Mouse (Mus musculus): ENCODE measurements around the gene Tnk1. TPM values are rescaled to one million over a fixed set of nuclear protein-coding genes. Genes with fewer than 3 reads are reported as not detected.

The Tnk1 gene
- polyA plus RNA-seq, 1 experiment from 2014 or later: 0.10 TPM

GRCm38 (mm10) chr11:69849884-69850283 lies 8.6 kb downstream of the Tnk1 start:
- Histone ChIP-seq H3K9ac (no peak overlapping the region), H3K27ac (no peak overlapping the region), H3K9me3 (no peaks in the 10 kb centered on the region), H3K27me3 (replicated peaks) (no peaks in the 10 kb centered on the region), H3K4me2 (no peak overlapping the region), H3K4me1 (peaks cover 29% of the 10 kb centered on the region), H3K4me3 (no peak overlapping the region), H3K36me3 (replicated peaks) (peaks cover 13% of the 10 kb centered on the region; the same call in 1 of the 2 replicates)
- no peak for ATAC-seq (replicated peaks)
- 94% methylated on average over 15 of the region's 15 CpGs for WGBS

- H3K36me3 ChIP-seq (replicated peaks): peaks cover 13% of the 10 kb centered on the region; the same call in 1 of the 2 replicates
- no peaks in the 10 kb centered on the region for H3K9me3 ChIP-seq
- no peaks in the 10 kb centered on the region for H3K27me3 ChIP-seq (replicated peaks)
- no peak overlapping the region for H3K9ac ChIP-seq
- no peak for ATAC-seq (replicated peaks)
- no peak overlapping the region for H3K27ac ChIP-seq
- H3K4me3 ChIP-seq: no peak overlapping the region
- 93% methylated on average over 9 of the region's 9 CpGs for WGBS
- no peak overlapping the region for H3K4me2 ChIP-seq
- peaks cover 29% of the 10 kb centered on the region for H3K4me1 ChIP-seq
Observed at GRCm38 (mm10) chr11:69849128-69849527, 9.4 kb downstream of the Tnk1 start.

GRCm38 (mm10) chr11:69848021-69848420 lies 10.5 kb downstream of the Tnk1 start:
- Histone ChIP-seq H3K9ac (no peak overlapping the region), H3K4me3 (peak overlapping the region; percentile 81; the same call in 1 of the 2 replicates), H3K27ac (no peak overlapping the region), H3K27me3 (replicated peaks) (no peaks in the 10 kb centered on the region), H3K4me1 (peaks cover 29% of the 10 kb centered on the region), H3K36me3 (replicated peaks) (peaks cover 13% of the 10 kb centered on the region; the same call in 1 of the 2 replicates), H3K9me3 (no peaks in the 10 kb centered on the region), H3K4me2 (peak overlapping the region; percentile 92)
- WGBS: 98% methylated on average over 6 of the region's 6 CpGs
- no peak for ATAC-seq (replicated peaks)

- Histone ChIP-seq H3K36me3 (replicated peaks) (peaks cover 13% of the 10 kb centered on the region; the same call in 1 of the 2 replicates), H3K27me3 (replicated peaks) (no peaks in the 10 kb centered on the region), H3K4me3 (peak overlapping the region; percentile 81), H3K4me1 (peaks cover 29% of the 10 kb centered on the region), H3K9ac (peak overlapping the region; percentile 95), H3K27ac (peak overlapping the region; percentile 97), H3K9me3 (no peaks in the 10 kb centered on the region), H3K4me2 (peak overlapping the region; percentile 92)
- 13% methylated on average over 37 of the region's 37 CpGs for WGBS
- peak; percentile 68 for ATAC-seq (replicated peaks)
Observed at GRCm38 (mm10) chr11:69846738-69847688, 11.5 kb downstream of the Tnk1 start.

- Histone ChIP-seq H3K4me1 (peaks cover 29% of the 10 kb centered on the region), H3K27me3 (replicated peaks) (no peaks in the 10 kb centered on the region), H3K36me3 (replicated peaks) (peaks cover 8% of the 10 kb centered on the region; the same call in 1 of the 2 replicates), H3K4me3 (peak within 1 kb of the TSS; percentile 81), H3K9me3 (no peaks in the 10 kb centered on the region), H3K27ac (peak within 1 kb of the TSS; percentile 97), H3K4me2 (peak within 1 kb of the TSS; percentile 92), H3K9ac (peak within 1 kb of the TSS; percentile 95)
- ATAC-seq (replicated peaks): peak; percentile 93
- WGBS: under 1% methylated on average over 36 of the region's 38 CpGs
Observed at GRCm38 (mm10) chr11:69846198-69846680, 12.3 kb downstream of the Tnk1 start, which contains the start of gene Plscr3. TSS of gene Plscr3 (plus strand) at chr11:69846376.

- no peaks in the 10 kb centered on the region for H3K27me3 ChIP-seq (replicated peaks)
- no peaks in the 10 kb centered on the region; the same call in 1 of the 2 replicates for H3K36me3 ChIP-seq (replicated peaks)
- peak overlapping the region; percentile 96 for H3K4me2 ChIP-seq
- peaks cover 36% of the 10 kb centered on the region for H3K4me1 ChIP-seq
- H3K4me3 ChIP-seq: peak overlapping the region; percentile 89
- peak overlapping the region; percentile 97 for H3K27ac ChIP-seq
- peak overlapping the region; percentile 66 for H3K9ac ChIP-seq
- no peaks in the 10 kb centered on the region for H3K9me3 ChIP-seq
- 0 out of 2 replicates have a peak, but pooled peaks have one; percentile 1 for ATAC-seq (replicated peaks)
- 2% methylated on average over 7 of the region's 7 CpGs for WGBS
Observed at GRCm38 (mm10) chr11:69838714-69839104, 19.8 kb downstream of the Tnk1 start.

- peak; percentile 92 for ATAC-seq (replicated peaks)
- Histone ChIP-seq H3K9me3 (no peaks in the 10 kb centered on the region), H3K36me3 (replicated peaks) (no peaks in the 10 kb centered on the region; the same call in 1 of the 2 replicates), H3K9ac (peak within 1 kb of the TSS; percentile 98), H3K4me1 (peaks cover 40% of the 10 kb centered on the region), H3K4me3 (peak within 1 kb of the TSS; percentile 89), H3K27me3 (replicated peaks) (no peaks in the 10 kb centered on the region), H3K27ac (peak within 1 kb of the TSS; percentile 97), H3K4me2 (peak within 1 kb of the TSS; percentile 96)
- WGBS: under 1% methylated on average over 34 of the region's 34 CpGs
Observed at GRCm38 (mm10) chr11:69837952-69838713, 20.4 kb downstream of the Tnk1 start, which contains the start of gene Tmem256. TSS of gene Tmem256 (plus strand) at chr11:69838514.

GRCm38 (mm10) chr11:69837604-69837951 lies 21.0 kb downstream of the Tnk1 start, which contains the start of gene Nlgn2:
TSS of gene Nlgn2 (minus strand) at chr11:69837784.
- WGBS: 0% methylated on average over 29 of the region's 32 CpGs
- Histone ChIP-seq H3K4me2 (peak within 1 kb of the TSS; percentile 96), H3K27me3 (replicated peaks) (no peaks in the 10 kb centered on the region), H3K9me3 (no peaks in the 10 kb centered on the region), H3K36me3 (replicated peaks) (no peaks in the 10 kb centered on the region; the same call in 1 of the 2 replicates), H3K27ac (peak within 1 kb of the TSS; percentile 97), H3K4me1 (peaks cover 43% of the 10 kb centered on the region), H3K4me3 (peak within 1 kb of the TSS; percentile 89), H3K9ac (peak within 1 kb of the TSS; percentile 98)
- peak; percentile 82 for ATAC-seq (replicated peaks)

GRCm38 (mm10) chr11:69836703-69837576 lies 21.6 kb downstream of the Tnk1 start:
- ATAC-seq (replicated peaks): peak; percentile 7
- under 1% methylated on average over 51 of the region's 52 CpGs for WGBS

GRCm38 (mm10) chr11:69835966-69836335 lies 22.6 kb downstream of the Tnk1 start:
- WGBS: 2% methylated on average over 4 of the region's 4 CpGs
- no peaks in the 10 kb centered on the region for H3K9me3 ChIP-seq
- peak overlapping the region; percentile 89 for H3K4me3 ChIP-seq
- peaks cover 46% of the 10 kb centered on the region for H3K4me1 ChIP-seq
- H3K4me2 ChIP-seq: peak overlapping the region; percentile 96
- no peak for ATAC-seq (replicated peaks)
- peaks cover 3% of the 10 kb centered on the region; the same call in 1 of the 2 replicates for H3K36me3 ChIP-seq (replicated peaks)
- H3K27me3 ChIP-seq (replicated peaks): no peaks in the 10 kb centered on the region
- H3K9ac ChIP-seq: peak overlapping the region; percentile 98
- H3K27ac ChIP-seq: peak overlapping the region; percentile 97

More at GRCm38 (mm10) chr11:69836703-69837576, 21.6 kb downstream of the Tnk1 start:
- peak overlapping the region; percentile 96 for H3K4me2 ChIP-seq
- H3K9ac ChIP-seq: peak overlapping the region; percentile 98
- peaks cover 3% of the 10 kb centered on the region; the same call in 1 of the 2 replicates for H3K36me3 ChIP-seq (replicated peaks)
- H3K4me3 ChIP-seq: peak overlapping the region; percentile 89
- no peaks in the 10 kb centered on the region for H3K9me3 ChIP-seq
- peak overlapping the region; percentile 97 for H3K27ac ChIP-seq
- H3K4me1 ChIP-seq: peaks cover 46% of the 10 kb centered on the region
- H3K27me3 ChIP-seq (replicated peaks): no peaks in the 10 kb centered on the region
